Mouse (Mus musculus) olfactory bulb, adult 2 months (tissue): ENCODE measurements around the gene Lingo2.

ENCODE experiments used
- CTCF ChIP-seq: fragments of 200-500 bp; IDR thresholded peaks from 2 replicates; pipeline ENCODE4 v1.5.1; 2012; ENCODE audit warnings: low read depth, mild to moderate bottlenecking, low read length, moderate library complexity; ENCODE audit not compliant: insufficient read depth
- POLR2A ChIP-seq: fragments of 200-500 bp; IDR thresholded peaks from 2 replicates; pipeline ENCODE4 v1.6.1; 2012; ENCODE audit warnings: mild to moderate bottlenecking, low read depth, low read length, moderate library complexity; ENCODE audit not compliant: insufficient read depth

DNA sequence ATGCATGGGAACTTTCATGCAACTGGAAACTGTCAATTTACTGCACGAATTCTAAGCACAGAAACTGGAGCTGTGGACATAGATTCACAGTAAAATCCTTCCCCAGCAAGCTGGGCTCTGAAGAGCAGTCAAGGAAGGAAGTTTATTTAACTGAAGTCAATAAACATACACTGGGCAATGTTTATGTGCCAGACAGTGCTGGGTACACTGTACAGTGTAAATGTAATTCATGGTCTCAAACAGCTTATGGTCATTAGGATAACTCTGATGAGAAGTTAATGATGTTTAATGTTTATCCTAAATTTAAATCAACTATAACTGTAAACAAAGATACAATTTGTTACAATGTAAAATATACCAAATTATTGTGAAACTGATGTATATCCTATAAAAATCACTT is 1226.8 kb downstream of the Lingo2 start:
- TF ChIP-seq POLR2A, result no peak
- no peak for TF ChIP-seq CTCF
